Mouse (Mus musculus): ENCODE data around the gene Cdc6.

Gene Cdc6

DNA sequence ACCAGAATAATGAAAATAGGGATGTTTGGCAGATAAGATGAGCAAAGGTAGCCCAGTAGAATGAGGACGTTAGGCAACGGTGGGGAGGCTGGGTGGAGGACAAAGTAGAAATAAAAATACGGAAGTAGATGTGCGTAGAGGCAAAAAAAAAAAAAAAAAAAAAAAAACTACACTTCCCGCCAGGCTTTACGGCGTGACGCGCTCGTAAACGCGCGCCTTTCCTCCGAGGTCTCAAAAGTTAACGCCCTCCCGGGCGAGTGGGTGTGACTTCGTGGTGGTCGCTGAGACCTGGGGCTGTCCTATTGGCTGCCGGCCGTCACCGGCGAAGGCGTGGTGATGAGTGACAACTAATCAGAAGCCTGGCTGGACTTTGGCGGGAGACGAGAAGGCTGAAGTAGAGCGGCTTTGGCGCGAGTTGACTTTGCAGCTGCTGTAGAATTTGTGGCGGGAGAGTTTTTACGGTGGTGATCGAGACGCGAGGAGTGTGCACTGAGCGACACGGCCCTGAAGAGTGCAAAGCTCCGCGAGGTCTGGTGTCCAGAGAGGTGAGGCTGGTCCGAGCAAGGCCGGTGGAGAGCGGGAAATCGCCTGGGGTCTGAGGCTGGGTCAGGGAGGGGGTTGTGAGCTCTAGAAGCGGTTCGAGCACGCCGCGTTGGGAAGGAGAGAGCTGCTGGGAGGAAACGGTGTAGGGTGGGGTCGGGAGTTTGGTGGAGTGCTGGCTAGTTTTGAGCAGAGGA lies at the start of gene Cdc6:
Gene Cdc6, plus strand, starts transcription at position 365 of the 737 bp plus-strand sequence.
- DNase-seq (ENCODE audit: low spot score), result peak; percentile 94

DNA sequence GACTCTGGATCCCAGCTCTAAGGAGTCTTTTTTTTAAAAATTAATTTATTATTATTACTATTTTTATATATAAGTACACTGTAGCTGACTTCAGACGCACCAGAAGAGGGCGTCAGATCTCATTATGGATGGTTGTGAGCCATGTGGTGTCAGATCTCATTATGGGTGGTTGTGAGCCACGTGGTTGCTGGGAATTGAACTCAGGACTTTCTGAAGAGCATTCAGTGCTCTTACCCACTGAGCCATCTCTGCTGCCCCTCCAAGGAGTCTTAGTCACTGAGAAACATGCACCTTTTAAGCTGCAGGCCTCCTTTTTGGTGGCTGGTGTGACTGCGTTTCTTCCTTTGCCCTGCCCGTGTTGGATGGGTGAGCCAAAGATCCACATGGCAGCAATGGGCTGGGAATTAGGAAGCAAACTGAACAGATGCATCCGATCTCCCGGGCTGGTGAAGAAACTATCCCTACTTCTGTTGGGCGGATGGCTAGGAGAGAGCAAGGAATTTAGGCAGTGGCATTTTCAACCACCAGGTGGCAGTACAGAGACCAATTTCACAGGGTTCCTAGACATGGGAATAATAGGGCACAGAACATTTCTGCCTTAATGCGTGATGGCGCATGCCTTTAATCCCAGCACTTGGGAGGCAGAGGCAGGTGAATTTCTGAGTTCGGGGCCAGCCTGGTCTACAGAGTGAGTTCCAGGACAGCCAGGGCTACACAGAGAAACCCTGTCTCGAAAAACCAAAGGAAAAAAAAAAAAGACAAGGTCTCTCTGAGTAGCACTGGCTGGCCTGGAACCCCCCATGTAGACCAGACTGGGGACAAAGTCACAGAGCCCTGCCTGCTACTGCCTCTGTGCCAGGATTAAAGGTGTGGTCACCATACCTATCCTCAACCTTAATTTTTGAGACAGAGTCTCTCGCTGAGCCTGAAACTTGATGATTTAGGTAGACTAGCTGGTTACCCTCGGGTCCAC lies 48.6 kb upstream of the Cdc6 start:
- peak; percentile 77 for DNase-seq (ENCODE audit: low spot score)

DNA sequence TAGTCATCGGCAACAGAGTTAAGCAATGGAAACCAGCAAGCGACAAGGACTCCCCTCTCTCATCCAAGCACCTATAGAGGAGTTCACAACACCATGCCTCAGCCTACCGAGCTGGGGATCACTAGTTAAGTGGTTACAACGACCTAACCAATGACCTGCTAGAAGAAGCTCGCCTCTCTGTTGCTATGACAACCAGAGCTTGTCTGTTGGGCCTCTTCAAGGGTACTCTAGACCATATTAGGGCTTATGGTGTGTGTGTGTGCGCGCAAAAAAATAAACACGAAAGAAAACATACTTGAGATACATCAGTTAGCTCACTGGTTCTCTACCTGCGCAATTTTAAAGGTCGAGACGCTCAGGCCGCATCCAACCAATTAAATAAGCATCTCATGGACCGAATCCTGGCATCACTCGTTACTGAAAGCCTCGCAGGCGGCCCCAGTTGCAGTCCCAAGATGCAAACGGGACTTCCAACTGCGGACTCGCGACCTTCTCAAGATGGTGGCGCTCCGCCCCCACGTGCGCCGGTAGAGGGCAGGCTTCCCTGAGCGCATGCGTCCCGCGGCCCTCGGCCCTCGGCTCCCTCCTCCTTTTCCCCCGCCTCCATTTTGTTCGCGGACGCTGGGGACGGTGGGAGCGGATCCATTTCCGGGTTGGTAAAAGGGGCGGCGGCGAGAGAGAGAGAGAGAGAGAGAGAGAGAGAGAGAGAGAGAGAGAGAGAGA lies 44.4 kb upstream of the Cdc6 start, which contains the start of gene Wipf2:
Gene Wipf2, plus strand, starts transcription at position 611 of the 723 bp plus-strand sequence.
- peak; percentile 96 for DNase-seq (ENCODE audit: low spot score)

DNA sequence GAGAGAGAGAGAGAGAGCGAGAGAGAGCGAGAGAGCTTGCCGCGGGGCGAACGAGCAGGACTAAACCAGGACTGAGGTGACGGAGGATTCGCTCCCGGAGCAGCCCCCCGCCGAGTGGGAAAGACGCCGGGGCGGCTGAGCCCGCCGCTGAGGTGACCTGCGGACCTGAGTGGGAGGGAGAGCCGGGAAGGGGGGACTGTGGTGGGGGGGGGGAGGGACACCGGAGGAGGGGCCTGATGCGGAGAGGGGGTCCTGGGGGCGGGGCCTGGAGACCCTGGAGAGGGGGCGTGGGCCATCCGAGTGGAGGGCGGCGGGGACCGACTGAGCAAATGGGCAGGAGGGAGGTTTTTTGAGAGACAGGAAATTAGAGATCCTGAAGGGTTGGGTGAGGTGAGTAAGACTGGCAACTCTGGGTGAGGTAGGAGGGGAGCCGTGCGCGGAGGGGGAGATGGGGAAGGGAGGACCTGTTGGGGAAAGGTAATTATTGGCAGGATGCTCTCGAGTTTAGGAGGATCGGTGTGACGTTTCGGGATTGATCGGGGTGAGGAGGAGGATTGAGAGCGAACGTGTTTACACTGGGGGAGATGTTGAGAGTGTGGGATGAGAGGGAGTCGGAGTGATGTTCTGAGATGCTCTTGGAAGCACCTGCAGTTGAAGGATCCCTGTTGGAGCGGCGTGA lies 43.7 kb upstream of the Cdc6 start:
- DNase-seq (ENCODE audit: low spot score), result peak; percentile 60

DNA sequence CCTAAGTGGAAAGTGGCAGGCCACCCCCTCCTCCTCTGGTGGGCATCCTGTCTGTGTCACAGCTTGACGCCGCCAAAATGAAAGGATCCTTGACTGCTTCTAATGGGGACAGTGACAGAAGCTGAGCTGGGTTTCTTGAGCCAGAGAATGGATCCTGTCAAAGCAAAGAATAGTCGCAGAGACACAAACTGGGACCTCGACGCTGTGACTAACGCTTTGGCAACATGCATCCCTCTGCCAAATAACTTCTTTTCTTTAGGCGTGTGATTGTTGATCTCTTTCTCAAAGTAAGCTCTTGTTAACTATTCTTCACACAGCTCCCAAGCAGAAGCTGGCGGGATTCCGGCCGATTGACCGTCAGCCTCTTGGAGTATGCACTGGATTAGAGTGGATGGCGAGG lies 40.3 kb upstream of the Cdc6 start:
- no peak for DNase-seq (ENCODE audit: low spot score)

DNA sequence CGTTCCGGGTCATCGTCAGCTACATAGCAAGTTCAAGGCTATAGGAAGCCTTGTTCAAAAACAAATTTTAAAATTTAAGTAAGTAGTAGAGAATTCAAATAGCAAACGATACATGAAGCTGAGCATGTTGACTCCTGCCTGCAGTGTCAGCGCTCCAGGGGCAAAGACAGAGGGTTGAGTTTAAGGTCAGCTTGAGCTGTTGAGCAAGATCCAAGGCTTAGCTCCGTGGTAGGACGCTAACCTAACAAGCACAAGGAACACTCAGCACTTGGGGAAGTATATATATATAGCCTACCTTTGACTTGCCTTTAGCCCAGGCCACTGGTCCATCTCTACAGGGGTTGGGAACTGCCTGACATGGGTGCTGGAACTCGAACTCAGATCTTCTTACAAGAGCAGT lies 37.7 kb upstream of the Cdc6 start:
- DNase-seq (ENCODE audit: low spot score), result no peak

DNA sequence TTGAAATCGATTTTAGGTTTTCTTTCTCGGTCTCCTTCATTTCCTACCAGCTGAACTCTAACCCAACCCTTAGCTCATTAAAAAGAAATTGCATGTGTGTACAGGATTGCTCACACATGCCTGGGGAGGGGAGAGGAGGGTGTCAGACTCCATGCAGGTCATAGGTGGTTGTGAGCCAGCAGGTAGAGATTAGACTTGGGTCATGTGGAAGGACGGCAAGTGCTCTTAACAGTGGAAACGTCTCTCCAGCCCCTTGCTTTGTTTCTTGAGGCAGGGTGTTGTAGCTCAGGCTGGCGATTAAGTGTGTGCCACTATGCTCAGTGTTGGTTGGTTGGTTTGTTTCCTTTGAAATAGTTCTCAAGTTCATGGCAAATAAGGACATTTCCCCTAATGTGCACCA lies 36.8 kb upstream of the Cdc6 start:
- DNase-seq (ENCODE audit: low spot score), result no peak

DNA sequence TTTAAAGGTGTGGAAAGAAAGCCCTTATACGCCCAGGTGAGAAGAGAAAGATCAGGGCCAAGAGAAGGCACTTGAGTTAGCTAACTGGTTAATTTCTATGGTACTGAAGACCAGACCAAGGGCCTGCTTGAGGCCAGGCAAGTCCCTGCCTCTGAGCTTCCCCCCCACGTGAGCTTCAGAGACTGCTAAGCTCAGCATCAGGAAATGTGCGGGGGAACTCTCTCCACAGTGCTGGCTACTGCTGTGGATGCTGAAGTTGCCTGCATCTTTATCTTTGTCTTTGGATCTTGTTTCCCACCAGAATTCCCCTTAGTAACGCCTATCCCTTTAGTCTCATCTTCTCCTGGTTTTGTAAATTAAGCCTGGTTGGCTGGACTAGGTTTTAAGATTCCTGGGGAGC lies 36.2 kb upstream of the Cdc6 start:
- no peak for DNase-seq (ENCODE audit: low spot score)

DNA sequence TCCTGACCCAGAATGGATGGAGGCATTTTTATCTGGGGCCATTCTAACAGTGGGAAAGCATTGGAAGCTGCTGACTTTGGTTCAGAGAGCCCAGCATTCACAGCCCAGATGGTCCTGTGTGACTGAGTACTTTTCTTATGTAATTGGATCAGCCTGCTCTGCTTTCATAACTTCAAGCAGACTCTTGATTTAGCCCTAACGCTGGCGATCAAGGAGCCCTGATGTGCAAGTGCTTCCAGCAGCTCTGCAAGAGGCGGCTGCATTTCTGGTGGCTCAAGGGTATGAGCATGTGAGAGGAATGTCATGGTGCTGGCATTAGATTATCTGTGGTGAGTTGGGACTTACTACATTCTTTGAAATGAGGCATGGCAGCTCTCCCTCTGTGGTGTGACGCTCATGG lies 35.6 kb upstream of the Cdc6 start:
- DNase-seq (ENCODE audit: low spot score), result no peak

DNA sequence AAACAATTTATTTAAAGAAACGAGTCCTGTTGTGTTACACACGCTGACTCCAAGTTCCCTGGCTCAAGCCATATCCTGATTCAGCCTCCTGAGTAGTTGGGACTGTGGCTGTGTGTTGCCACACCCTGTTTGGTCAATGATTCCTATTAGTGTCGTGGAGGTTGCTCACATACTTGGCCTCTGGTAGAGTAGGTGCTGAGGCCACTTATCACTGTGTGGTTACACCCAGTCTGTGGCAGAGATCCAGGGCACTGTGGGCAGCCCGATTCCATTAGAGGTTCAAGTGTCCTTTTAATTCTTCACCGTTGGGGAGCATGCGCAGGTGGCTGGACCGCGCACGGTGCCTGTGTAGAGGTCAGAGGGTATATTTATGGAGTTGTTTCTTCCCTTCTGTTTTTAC lies 33.7 kb upstream of the Cdc6 start:
- DNase-seq (ENCODE audit: low spot score), result no peak

DNA sequence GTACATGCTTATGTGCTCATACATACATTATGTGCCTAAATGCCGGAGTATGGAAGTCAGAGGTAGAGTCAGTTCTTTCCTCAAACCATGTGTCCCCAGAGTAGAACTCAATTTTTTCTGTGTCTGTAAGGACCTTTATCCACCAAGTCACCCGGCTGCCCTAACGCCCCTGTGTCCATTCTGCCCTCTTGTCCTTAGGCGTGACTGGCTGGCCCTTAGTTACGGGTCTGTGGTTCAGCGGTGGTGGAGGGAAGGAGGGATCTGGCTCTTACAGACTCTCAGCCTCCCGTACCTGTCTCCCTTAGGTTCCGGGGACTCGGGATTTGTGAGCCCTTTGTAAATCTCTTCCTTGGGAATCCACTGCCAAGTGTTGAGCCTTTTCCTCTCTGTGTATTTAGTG lies 30.6 kb upstream of the Cdc6 start:
- no peak for DNase-seq (ENCODE audit: low spot score)

DNA sequence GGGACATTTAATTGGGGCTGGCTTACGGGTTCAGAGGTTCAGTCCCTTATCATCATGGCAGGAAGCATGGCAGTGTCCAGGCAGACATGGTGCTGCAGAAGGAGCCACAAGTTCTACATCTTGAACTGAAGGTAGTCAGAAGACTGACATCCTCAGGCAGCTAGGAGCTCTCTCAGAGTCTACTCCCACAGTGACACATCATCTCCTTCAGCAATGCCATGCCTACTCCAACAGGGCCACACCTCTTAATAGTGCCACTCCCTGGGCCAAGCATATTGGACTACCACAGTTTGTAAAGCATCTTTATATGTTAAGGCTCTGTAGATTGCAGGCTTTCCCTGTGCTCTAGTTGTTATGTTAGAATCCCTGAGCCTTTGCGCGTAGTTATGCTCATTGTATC lies 19.9 kb upstream of the Cdc6 start:
- no peak for DNase-seq (ENCODE audit: low spot score)

DNA sequence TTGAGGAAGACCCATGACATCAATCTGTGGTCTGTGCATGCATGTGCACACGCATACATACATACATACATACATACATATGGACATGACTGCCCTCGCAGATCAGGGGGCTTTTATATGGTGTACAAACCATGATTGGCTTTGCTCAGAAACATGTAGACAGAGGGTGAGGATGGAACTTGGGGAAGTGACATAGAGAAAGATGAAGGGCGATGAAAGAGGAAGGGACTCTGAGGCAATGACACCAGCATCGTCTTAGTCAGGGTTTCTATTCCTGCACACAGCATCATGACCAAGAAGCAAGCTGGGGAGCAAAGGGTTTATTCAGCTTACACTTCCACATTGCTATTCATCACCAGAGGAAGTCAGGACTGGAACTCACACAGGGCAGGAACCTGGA lies 18.5 kb upstream of the Cdc6 start:
- no peak for DNase-seq (ENCODE audit: low spot score)

DNA sequence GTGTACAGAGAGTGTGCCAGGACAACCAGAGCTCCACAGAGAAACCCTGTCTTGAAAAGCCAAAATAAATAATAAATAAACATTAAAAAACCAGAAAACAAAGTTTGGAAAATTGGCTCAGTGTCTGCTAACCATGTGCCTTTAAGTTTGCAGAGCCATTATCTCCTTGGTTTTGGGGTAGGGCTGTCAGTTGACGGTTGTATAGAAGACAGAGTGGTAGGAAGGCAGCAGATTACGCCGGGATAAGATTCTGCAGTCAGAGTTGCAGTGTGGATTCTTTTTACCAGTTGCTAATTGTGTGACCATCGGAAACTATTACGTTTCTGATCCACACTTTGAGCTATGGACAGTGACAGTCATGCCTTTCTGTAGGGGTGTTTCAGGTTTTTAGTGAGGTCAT lies 17.6 kb upstream of the Cdc6 start:
- DNase-seq (ENCODE audit: low spot score), result no peak

DNA sequence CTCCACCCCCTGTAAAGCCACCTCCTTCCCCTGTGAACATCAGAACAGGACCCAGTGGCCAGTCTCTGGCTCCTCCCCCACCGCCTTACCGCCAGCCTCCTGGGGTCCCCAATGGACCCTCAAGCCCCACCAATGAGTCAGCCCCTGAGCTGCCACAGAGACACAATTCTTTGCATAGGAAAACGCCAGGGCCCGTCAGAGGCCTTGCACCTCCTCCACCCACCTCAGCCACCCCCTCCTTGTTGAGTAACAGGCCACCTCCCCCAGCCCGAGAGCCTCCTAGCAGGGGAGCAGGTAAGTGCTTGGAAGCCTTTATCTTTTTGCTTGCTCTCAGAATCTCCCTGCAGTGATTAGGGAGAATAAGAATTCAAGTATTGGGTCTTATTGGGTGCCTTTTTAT lies 15.2 kb upstream of the Cdc6 start:
- DNase-seq (ENCODE audit: low spot score), result no peak

DNA sequence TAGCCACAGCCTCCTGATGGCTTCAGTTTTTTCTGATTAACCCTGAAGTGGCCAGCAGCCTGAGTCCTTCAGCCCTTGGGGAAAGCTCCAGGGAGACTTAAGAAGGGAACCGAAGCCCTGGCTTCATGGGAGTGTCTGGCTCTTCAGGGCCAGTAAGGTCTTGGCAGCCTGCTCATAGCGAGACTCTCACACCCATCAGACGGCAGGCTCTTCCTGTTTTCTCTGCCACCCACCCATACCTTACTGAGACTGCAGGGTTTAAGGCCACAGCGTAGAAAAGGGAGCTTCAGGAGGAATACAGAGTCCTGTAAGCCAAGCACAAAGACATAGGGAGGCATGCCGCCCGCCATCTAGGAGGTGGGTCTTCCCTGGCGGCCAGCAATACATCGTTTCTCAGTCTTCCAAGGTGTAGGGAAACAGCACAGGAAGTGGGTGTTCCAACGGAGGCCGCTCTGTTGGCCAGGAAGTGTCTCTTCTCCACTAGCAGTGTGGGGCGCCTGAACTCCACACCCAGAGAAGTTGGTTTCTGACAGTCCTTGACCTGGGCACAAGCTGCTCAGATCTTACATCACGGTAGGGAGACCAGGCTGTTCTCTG lies 7.0 kb upstream of the Cdc6 start:
- no peak for DNase-seq (ENCODE audit: low spot score)

DNA sequence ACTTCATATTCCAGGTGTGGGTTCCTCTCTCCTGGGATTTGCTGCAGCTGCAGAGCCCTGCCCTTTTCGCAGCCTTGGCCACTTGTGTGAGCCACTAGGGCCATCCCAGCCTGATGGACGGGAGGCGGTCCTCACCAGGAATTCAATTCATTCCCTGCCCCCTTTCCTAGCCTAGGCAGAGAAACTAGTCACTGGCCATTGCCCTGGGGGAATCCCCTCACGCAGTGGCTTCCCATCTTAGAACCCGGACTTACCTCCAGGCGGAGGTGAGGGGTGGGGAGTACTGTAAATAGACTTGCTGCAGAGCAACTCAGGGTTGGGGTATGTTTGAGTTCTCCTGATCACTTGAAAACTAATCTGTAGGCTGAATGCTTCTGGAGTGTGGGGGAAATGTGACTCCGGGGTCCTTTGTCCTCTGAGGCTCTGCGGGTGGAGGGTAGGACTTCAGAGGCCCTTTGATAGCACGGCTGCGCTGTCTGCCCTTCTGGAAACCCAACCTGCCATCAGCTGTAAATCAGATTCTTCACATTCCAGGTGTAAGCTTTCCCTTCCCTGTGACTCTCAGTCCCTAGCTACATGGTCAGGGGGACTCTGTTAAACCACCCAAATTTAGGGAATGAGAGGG lies 4.9 kb upstream of the Cdc6 start:
- no peak for DNase-seq (ENCODE audit: low spot score)

DNA sequence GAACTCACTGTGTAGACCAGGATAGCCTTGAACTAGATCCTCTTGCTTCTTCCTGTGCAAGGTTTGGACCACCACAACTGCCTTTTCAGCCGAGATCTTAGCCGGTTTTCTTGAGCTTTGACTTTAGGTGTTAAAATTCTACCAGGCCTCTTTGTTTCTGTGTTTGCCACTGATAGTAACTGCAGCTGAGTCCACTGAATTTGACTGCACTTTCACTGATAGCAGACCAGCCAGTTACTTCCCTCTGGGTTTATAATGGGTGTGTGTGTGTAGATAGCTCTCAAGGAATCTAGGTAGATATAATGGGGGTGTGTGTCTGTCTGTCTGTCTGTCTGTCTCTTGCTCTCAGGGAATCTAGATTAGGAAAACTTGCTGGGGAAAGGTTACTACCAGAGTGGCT lies 3.0 kb upstream of the Cdc6 start:
- DNase-seq (ENCODE audit: low spot score), result no peak

DNA sequence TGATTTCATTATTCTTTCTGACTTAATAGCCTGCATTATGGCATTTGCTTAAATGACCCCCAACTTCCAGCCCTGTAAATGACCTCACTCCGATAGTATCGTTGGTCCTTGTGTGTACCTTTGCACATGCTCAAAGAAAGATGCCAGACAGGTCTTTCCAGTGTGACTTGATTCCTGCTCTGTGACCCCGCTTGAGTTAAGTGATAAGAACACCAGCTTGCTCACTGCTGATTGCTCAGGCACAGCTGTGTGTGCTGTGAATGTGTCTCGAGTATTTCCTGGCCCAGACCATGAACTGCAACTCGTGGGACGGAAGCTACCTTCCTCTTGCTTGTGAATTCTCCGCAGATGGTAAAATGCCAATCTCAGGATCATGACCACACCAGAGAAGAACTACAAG lies 2.6 kb upstream of the Cdc6 start:
- no peak for DNase-seq (ENCODE audit: low spot score)

DNA sequence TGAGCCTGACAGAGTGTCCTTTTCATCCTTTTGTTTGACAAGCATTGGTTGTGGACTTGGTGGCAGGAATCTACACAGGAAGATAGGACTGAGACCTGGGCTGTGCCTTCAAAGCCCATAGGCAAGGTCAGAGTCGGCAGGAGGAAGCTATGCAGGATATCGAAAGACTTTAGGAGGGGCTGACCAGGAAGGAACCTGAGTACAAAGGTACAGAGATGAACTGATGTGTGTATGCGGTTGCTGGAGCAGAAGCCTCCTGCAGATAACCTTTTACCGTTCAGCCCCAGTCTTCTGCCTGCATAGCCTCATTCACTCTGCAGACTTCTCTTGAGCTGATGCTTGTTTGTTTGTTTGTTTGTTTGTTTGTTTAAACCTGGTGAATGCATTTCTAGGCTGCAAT lies 2.0 kb upstream of the Cdc6 start:
- no peak for DNase-seq (ENCODE audit: low spot score)

DNA sequence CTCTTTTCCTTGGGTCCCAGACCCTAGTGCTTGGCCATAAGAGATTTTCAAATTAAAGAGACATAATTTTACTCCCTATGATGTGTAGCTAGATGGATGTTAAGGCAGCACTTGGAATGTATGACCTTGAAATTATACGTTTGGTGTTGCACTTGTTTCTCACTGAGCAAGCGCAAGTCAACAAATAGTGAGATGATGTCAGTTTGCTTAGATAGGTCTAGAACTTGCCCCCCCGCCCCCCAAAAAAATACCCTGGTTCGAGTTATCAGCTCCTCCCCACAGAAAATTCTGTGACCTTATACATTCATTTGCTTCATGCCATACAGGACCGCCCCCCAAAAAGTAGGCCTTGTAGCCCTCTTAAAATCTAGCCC lies 551 bp upstream of the Cdc6 start:
- no peak for DNase-seq (ENCODE audit: low spot score)

Data from ovary, postnatal 36 days (tissue).